Mouse (Mus musculus) spleen, adult 2 months (tissue): Measurements from ENCODE around the gene Tm9sf3. TPM values are rescaled to one million over a fixed set of nuclear protein-coding genes. Genes with fewer than 3 reads are reported as not detected.

ENCODE experiments used
- DNase-seq, 2 experiments: peaks; one replicate each; pipeline versions ENCODE4 v3.0.0 to v3.0.0-alpha.2; 2012 to 2021; ENCODE audit warnings: low spot score in 2 of 2, low read depth in 1 of 2
- H3K27ac ChIP-seq: fragments of 200-500 bp; 2 replicates; pipeline ENCODE4 v1.5.1; 2012; ENCODE audit warnings: low read length, inconsistent platforms; ENCODE audit not compliant: insufficient read depth
- H3K27me3 ChIP-seq: fragments of 200-500 bp; 2 replicates; pipeline ENCODE4 v1.6.1; 2012; ENCODE audit warnings: mild to moderate bottlenecking, moderate library complexity, low read length, inconsistent platforms; ENCODE audit not compliant: control insufficient read depth, insufficient read depth
- H3K36me3 ChIP-seq: fragments of 200-500 bp; 2 replicates; pipeline ENCODE4 v1.6.1; 2012; ENCODE audit warnings: mild to moderate bottlenecking, low read length, inconsistent platforms; ENCODE audit not compliant: control insufficient read depth, insufficient read depth
- H3K4me1 ChIP-seq: fragments of 200-500 bp; 2 replicates; pipeline ENCODE4 v1.6.1; 2011; ENCODE audit warnings: inconsistent platforms; ENCODE audit not compliant: control insufficient read depth, insufficient read depth, insufficient read length
- H3K4me3 ChIP-seq: fragments of 200-500 bp; 2 replicates; pipeline ENCODE4 v1.5.1; 2011; ENCODE audit warnings: mild to moderate bottlenecking, inconsistent platforms; ENCODE audit not compliant: insufficient read depth, insufficient read length; ENCODE audit errors: extremely low read depth
- CTCF ChIP-seq: fragments of 200-500 bp; IDR thresholded peaks from 2 replicates; pipeline ENCODE4 v1.5.1; 2011; ENCODE audit warnings: mild to moderate bottlenecking, inconsistent platforms; ENCODE audit not compliant: insufficient read depth, insufficient read length, insufficient replicate concordance; ENCODE audit errors: extremely low read depth
- POLR2A ChIP-seq: fragments of 200-500 bp; IDR thresholded peaks from 2 replicates; pipeline ENCODE4 v1.6.1; 2011; ENCODE audit warnings: low read depth, low read length, inconsistent platforms
- WGBS: fragments of 180-500 bp; shearing (Covaris S2); methylation state at CpG from one replicate; pipeline ENCODE4 v1.1.7; 2018; 5-methylcytosine and 5-hydroxymethylcytosine counted together
- polyA plus RNA-seq: library from polyadenylated mRNA; depleted of rRNA; stranded (reverse); fragments of >200 nt; gene quantifications from 2 replicates; pipeline ENCODE4 v1.2.3, GENCODE M21; 2012

Gene Tm9sf3
- polyA plus RNA-seq, 1 experiment = 23.8 TPM

GRCm38 (mm10) chr19:41279724-41280244 lies 16.0 kb upstream of the Tm9sf3 start:
- Histone ChIP-seq H3K27ac (no peak overlapping the region), H3K4me3 (no peak overlapping the region), H3K36me3 (peaks cover 35% of the 10 kb centered on the region), H3K27me3 (no peaks in the 10 kb centered on the region), H3K4me1 (no peaks in the 10 kb centered on the region)
- DNase-seq = no peak
- TF ChIP-seq POLR2A = no peak
- no peak for TF ChIP-seq CTCF
- WGBS = 84% methylated on average over 8 of the region's 8 CpGs

DNA sequence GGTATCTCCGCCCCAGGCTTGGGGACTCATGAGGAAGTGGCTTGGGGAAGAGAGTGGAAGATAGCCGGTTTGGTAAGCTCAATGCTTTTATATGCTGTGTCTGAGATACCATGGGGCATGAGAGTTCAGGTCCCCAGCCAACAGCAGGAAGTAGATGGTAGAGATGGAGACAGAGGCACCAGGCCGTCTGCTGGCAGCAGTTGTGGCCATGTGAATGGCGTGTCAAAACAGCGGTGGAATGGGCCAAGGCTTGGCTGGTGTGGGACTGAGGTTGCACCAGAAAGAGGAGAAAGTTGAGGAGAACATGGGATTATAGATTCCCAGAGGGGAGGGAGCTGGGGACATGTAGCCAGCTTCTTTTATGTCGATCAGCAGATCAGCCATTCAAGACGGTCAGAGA lies 14.8 kb upstream of the Tm9sf3 start:
- DNase-seq = no peak
- H3K4me1 ChIP-seq = no peaks in the 10 kb centered on the region
- H3K4me3 ChIP-seq = no peak overlapping the region
- no peak overlapping the region for H3K27ac ChIP-seq
- TF ChIP-seq POLR2A = no peak
- TF ChIP-seq CTCF = no peak
- 85% methylated on average over 7 of the region's 7 CpGs for WGBS
- H3K36me3 ChIP-seq = peaks cover 29% of the 10 kb centered on the region
- H3K27me3 ChIP-seq = no peaks in the 10 kb centered on the region

- H3K27me3 ChIP-seq = no peaks in the 10 kb centered on the region
- peaks cover 22% of the 10 kb centered on the region for H3K36me3 ChIP-seq
- WGBS = 92% methylated on average over 3 of the region's 3 CpGs
- TF ChIP-seq POLR2A (no peak), CTCF (no peak)
- no peak for DNase-seq
- no peaks in the 10 kb centered on the region for H3K4me1 ChIP-seq
- H3K4me3 ChIP-seq = no peak overlapping the region
- H3K27ac ChIP-seq = no peak overlapping the region
These were observed 11.8 kb upstream of the Tm9sf3 start for GRCm38 (mm10) chr19:41275588-41275987.

- H3K27me3 ChIP-seq = no peaks in the 10 kb centered on the region
- H3K4me1 ChIP-seq = no peaks in the 10 kb centered on the region
- H3K27ac ChIP-seq = no peak overlapping the region
- 92% methylated on average over 7 of the region's 7 CpGs for WGBS
- DNase-seq = no peak
- no peak overlapping the region for H3K4me3 ChIP-seq
- H3K36me3 ChIP-seq = peaks cover 12% of the 10 kb centered on the region
- no peak for TF ChIP-seq POLR2A
- no peak for TF ChIP-seq CTCF
These were observed 7.1 kb upstream of the Tm9sf3 start for GRCm38 (mm10) chr19:41270906-41271305.

- WGBS = 78% methylated on average over 9 of the region's 9 CpGs
- TF ChIP-seq CTCF (no peak), POLR2A (no peak)
These were observed 6.4 kb upstream of the Tm9sf3 start for GRCm38 (mm10) chr19:41270151-41270727.

DNA sequence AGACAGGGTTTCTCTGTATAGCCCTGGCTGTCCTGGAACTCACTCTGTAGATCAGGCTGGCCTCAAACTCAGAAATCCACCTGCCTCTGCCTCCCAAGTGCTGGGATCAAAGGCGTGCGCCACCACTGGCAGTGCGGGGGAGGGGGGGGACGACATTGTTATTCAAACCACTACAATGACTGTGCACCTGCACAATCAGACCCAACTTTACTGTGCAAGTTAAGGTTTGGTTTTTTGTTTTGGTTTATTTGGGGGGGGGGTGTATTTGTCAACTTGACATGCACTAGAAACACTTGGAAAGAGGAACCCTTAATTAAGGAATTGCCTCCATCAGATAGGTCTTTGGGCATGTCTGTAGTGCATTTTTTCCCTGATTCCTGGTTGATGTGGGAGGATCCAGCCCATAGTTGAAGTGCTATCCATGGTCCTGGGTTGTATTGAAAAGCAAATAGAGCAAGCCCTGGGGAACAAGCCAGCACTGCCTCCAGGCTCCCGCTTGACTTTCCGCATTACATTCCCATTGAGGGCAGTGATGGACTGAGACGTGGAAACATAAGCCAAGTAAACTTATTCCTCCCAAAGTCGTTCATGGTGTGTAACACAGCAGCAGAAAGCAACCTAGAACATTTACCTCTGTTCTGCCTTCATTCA lies 2.6 kb upstream of the Tm9sf3 start:
- Histone ChIP-seq H3K27me3 (no peaks in the 10 kb centered on the region), H3K4me3 (no peak overlapping the region), H3K36me3 (no peaks in the 10 kb centered on the region), H3K27ac (no peak overlapping the region), H3K4me1 (peaks cover 3% of the 10 kb centered on the region; the same call in 1 of the 2 replicates)
- 74% methylated on average over 8 of the region's 8 CpGs for WGBS
- DNase-seq = no peak
- TF ChIP-seq POLR2A = no peak
- no peak for TF ChIP-seq CTCF

More at GRCm38 (mm10) chr19:41270151-41270727, 6.4 kb upstream of the Tm9sf3 start:
- no peaks in the 10 kb centered on the region for H3K27me3 ChIP-seq
- H3K4me3 ChIP-seq = no peak overlapping the region
- peaks cover 12% of the 10 kb centered on the region for H3K36me3 ChIP-seq
- H3K27ac ChIP-seq = no peak overlapping the region
- no peaks in the 10 kb centered on the region for H3K4me1 ChIP-seq
- DNase-seq = no peak

- no peak for TF ChIP-seq CTCF
- no peak for TF ChIP-seq POLR2A
- peak in 1 of 2 experiments; percentile 34 for DNase-seq
- Histone ChIP-seq H3K36me3 (no peaks in the 10 kb centered on the region), H3K4me1 (peaks cover 5% of the 10 kb centered on the region; the same call in 1 of the 2 replicates), H3K27ac (peak overlapping the region; percentile 99), H3K27me3 (no peaks in the 10 kb centered on the region), H3K4me3 (peak overlapping the region; percentile 98)
- WGBS = 17% methylated on average over 13 of the region's 13 CpGs
These were observed 568 bp upstream of the Tm9sf3 start for GRCm38 (mm10) chr19:41264331-41264799.
